Mouse (Mus musculus) embryonic fibroblast, embryonic 13.5 days (primary cell): Measurements from ENCODE around the gene Srarp.

ENCODE experiments used
- CTCF ChIP-seq: IDR thresholded peaks from 2 replicates; pipeline ENCODE4 v1.5.1; 2011; ENCODE audit warnings: mild to moderate bottlenecking, control low read depth, low read length, moderate library complexity, borderline replicate concordance; ENCODE audit not compliant: insufficient read depth
- POLR2A ChIP-seq: IDR thresholded peaks from 2 replicates; pipeline ENCODE4 v1.6.1; 2011; ENCODE audit warnings: low read depth, mild to moderate bottlenecking, control low read depth, low read length, moderate library complexity

GRCm38 (mm10) chr4:141433191-141433590, 2.7 kb downstream of the Srarp start:
- TF ChIP-seq CTCF (no peak), POLR2A (no peak)
